In genomic region chr19:41896319-41896711, GRCm38 (mm10) we compare ENCODE assay signal across 8 mouse cellular contexts. TPM values are rescaled to one million over a fixed set of nuclear protein-coding genes. Genes with fewer than 3 reads are reported as not detected.
DNase-seq lines count a peak whose midpoint lies in the region; ATAC-seq and TF ChIP-seq lines count a peak whose summit lies in the region.

No protein-coding gene starts in this region.

- no peak for TF ChIP-seq CTCF in left cerebral cortex, adult 2 months (IDR thresholded peaks at IDR 0.05)

- intact Hi-C loops in left cerebral cortex, adult 2 months (cut with DNase I), result loop anchor here (5.0 kb wide), 1 partner anchor 131 kb away; no protein-coding TSS in a partner anchor

- 16% methylated on average over 18 of the region's 18 CpGs for WGBS in embryonic facial prominence, embryonic 13.5 days
- 15% methylated on average over 18 of the region's 18 CpGs for WGBS in intestine, embryonic 15.5 days

- no peaks in the 10 kb centered on the region for H3K27me3 ChIP-seq in embryonic facial prominence, embryonic 13.5 days
- no peaks in the 10 kb centered on the region for H3K27me3 ChIP-seq in intestine, embryonic 15.5 days (replicated peaks)

- H3K27ac ChIP-seq in left cerebral cortex, adult 2 months, result peak overlapping the region; percentile 50
- H3K27ac ChIP-seq in embryonic facial prominence, embryonic 13.5 days, result no peak overlapping the region
- no peak overlapping the region for H3K27ac ChIP-seq in intestine, embryonic 15.5 days

- H3K9me3 ChIP-seq in embryonic facial prominence, embryonic 13.5 days, result no peaks in the 10 kb centered on the region
- H3K9me3 ChIP-seq in intestine, embryonic 15.5 days, result no peaks in the 10 kb centered on the region

- no peak for ATAC-seq in embryonic facial prominence, embryonic 13.5 days (ENCODE audit: insufficient number of reproducible peaks, insufficient read depth, low FRiP score, low TSS enrichment, low read depth)
- peak; percentile 34 for ATAC-seq in intestine, embryonic 15.5 days
- no peak for ATAC-seq in frontal cortex, adult (ENCODE audit: low TSS enrichment)

- peak overlapping the region; percentile 91 for H3K4me3 ChIP-seq in left cerebral cortex, adult 2 months
- H3K4me3 ChIP-seq in embryonic facial prominence, embryonic 13.5 days, result peak overlapping the region; percentile 83
- peak overlapping the region; percentile 81 for H3K4me3 ChIP-seq in intestine, embryonic 15.5 days (replicated peaks)

- H3K4me2 ChIP-seq in embryonic facial prominence, embryonic 13.5 days, result peak overlapping the region; percentile 92
- peak overlapping the region; percentile 85 for H3K4me2 ChIP-seq in intestine, embryonic 15.5 days (replicated peaks)

- H3K36me3 ChIP-seq in embryonic facial prominence, embryonic 13.5 days, result 0 out of 2 replicates have a peak, but pooled peaks cover 4% of the 10 kb centered on the region
- no peaks in the 10 kb centered on the region for H3K36me3 ChIP-seq in intestine, embryonic 15.5 days

- H3K4me1 ChIP-seq in embryonic facial prominence, embryonic 13.5 days, result peaks cover 15% of the 10 kb centered on the region
- H3K4me1 ChIP-seq in intestine, embryonic 15.5 days (replicated peaks), result peaks cover 6% of the 10 kb centered on the region

- peak overlapping the region; percentile 57 for H3K9ac ChIP-seq in embryonic facial prominence, embryonic 13.5 days
- H3K9ac ChIP-seq in intestine, embryonic 15.5 days, result peak overlapping the region; percentile 49

- DNase-seq in left cerebral cortex, adult 2 months (ENCODE audit: extremely low spot score in 1 of 2, low spot score in 2 of 2), result no peak
- no peak for DNase-seq in left cerebral cortex, adult 11 months (ENCODE audit: low spot score)
- DNase-seq in naive thymus-derived CD4-positive, alpha-beta T cell, adult 2 months (ENCODE audit: low read depth), result peak; percentile 26
- no peak for DNase-seq in spleen, adult 18-20 months
- no peak for DNase-seq in spleen, postnatal 4 days (ENCODE audit: low spot score in 2 of 2)

RNA-seq across cellular contexts. Expression of gene Rrp12, which starts 0.3 kb away (rescaled TPM):
- 10 to 100 TPM; 33.0 to 34.1 TPM for total RNA-seq in left cerebral cortex, adult 2 months (2021)
- 15.2 and 16.8 TPM in 2 replicates for polyA plus RNA-seq in embryonic facial prominence, embryonic 13.5 days (2015; fragmentation: Nextera tagmentation; extraction: Ambion mirVana)
- 17.6 and 18.1 TPM in 2 replicates for polyA plus RNA-seq in intestine, embryonic 15.5 days (2015; fragmentation: Nextera tagmentation; extraction: Ambion mirVana)

RNA-seq across cellular contexts. Expression of gene Pgam1, which starts 15.4 kb away (rescaled TPM):
- 100 to 1,000 TPM; 539 to 569 TPM for total RNA-seq in left cerebral cortex, adult 2 months (2021)
- 539 and 631 TPM in 2 replicates for polyA plus RNA-seq in embryonic facial prominence, embryonic 13.5 days (2015; fragmentation: Nextera tagmentation; extraction: Ambion mirVana)
- polyA plus RNA-seq in intestine, embryonic 15.5 days (2015; fragmentation: Nextera tagmentation; extraction: Ambion mirVana), result 855 and 865 TPM in 2 replicates

RNA-seq across cellular contexts. Expression of gene Exosc1, which starts 36.9 kb away (rescaled TPM):
- 10 to 100 TPM; 22.7 to 27.9 TPM for total RNA-seq in left cerebral cortex, adult 2 months (2021)
- 88.2 and 90.2 TPM in 2 replicates for polyA plus RNA-seq in embryonic facial prominence, embryonic 13.5 days (2015; fragmentation: Nextera tagmentation; extraction: Ambion mirVana)
- polyA plus RNA-seq in intestine, embryonic 15.5 days (2015; fragmentation: Nextera tagmentation; extraction: Ambion mirVana), result 65.4 and 72.5 TPM in 2 replicates

RNA-seq across cellular contexts. Expression of gene Zdhhc16, which starts 37.0 kb away (rescaled TPM):
- total RNA-seq in left cerebral cortex, adult 2 months (2021), result 10 to 100 TPM; 39.3 to 48.9 TPM
- polyA plus RNA-seq in embryonic facial prominence, embryonic 13.5 days (2015; fragmentation: Nextera tagmentation; extraction: Ambion mirVana), result 91.2 and 97.3 TPM in 2 replicates
- polyA plus RNA-seq in intestine, embryonic 15.5 days (2015; fragmentation: Nextera tagmentation; extraction: Ambion mirVana), result 67.1 and 71.9 TPM in 2 replicates

RNA-seq across cellular contexts. Expression of gene Frat2, which starts 48.4 kb away (rescaled TPM):
- 1 to 10 TPM; 7.7 to 8.4 TPM for total RNA-seq in left cerebral cortex, adult 2 months (2021)
- 4.9 and 5.3 TPM in 2 replicates for polyA plus RNA-seq in embryonic facial prominence, embryonic 13.5 days (2015; fragmentation: Nextera tagmentation; extraction: Ambion mirVana)
- polyA plus RNA-seq in intestine, embryonic 15.5 days (2015; fragmentation: Nextera tagmentation; extraction: Ambion mirVana), result 10.5 and 10.7 TPM in 2 replicates
